Mouse (Mus musculus): Measurements from ENCODE around the gene Usp13.

Usp13 gene

GRCm38 (mm10) chr3:32817357-32818326 is at the start of gene Usp13:
Usp13 (plus strand) TSS chr3:32817546.
- DNase-seq = peak; percentile 82 to 87

- DNase-seq = no peak
Observed at GRCm38 (mm10) chr3:32770781-32771180, 46.6 kb upstream of the Usp13 start.

- no peak for DNase-seq
Observed at GRCm38 (mm10) chr3:32817001-32817356, 367 bp upstream of the Usp13 start.

GRCm38 (mm10) chr3:32818327-32818900 is 1.1 kb downstream of the Usp13 start:
- peak; percentile 6 to 22 for DNase-seq

- DNase-seq = peak; percentile 2 to 13
Observed at GRCm38 (mm10) chr3:32822620-32823019, 5.3 kb downstream of the Usp13 start.

GRCm38 (mm10) chr3:32824923-32825322 is 7.6 kb downstream of the Usp13 start:
- DNase-seq = no peak

GRCm38 (mm10) chr3:32825964-32826479 is 8.7 kb downstream of the Usp13 start:
- no peak for DNase-seq

- DNase-seq = no peak
Observed at GRCm38 (mm10) chr3:32826701-32827100, 9.4 kb downstream of the Usp13 start.

GRCm38 (mm10) chr3:32833871-32834270 is 16.5 kb downstream of the Usp13 start:
- DNase-seq = no peak

- no peak for DNase-seq
Observed at GRCm38 (mm10) chr3:32837847-32838246, 20.5 kb downstream of the Usp13 start.

GRCm38 (mm10) chr3:32856362-32857107 is 39.2 kb downstream of the Usp13 start:
- no peak for DNase-seq

GRCm38 (mm10) chr3:32871081-32871480 is 53.7 kb downstream of the Usp13 start:
- no peak for DNase-seq

GRCm38 (mm10) chr3:32886386-32886785 is 69.0 kb downstream of the Usp13 start:
- no peak for DNase-seq

GRCm38 (mm10) chr3:32888886-32889285 is 71.5 kb downstream of the Usp13 start:
- DNase-seq = no peak

- DNase-seq = no peak
Observed at GRCm38 (mm10) chr3:32890174-32890573, 72.8 kb downstream of the Usp13 start.

- DNase-seq = no peak
Observed at GRCm38 (mm10) chr3:32903462-32903861, 86.1 kb downstream of the Usp13 start.

GRCm38 (mm10) chr3:32904599-32904998 is 87.3 kb downstream of the Usp13 start:
- no peak for DNase-seq

GRCm38 (mm10) chr3:32905850-32906779 is 88.8 kb downstream of the Usp13 start:
- peak in 1 of 2 experiments; percentile 5 for DNase-seq

GRCm38 (mm10) chr3:32908400-32908799 is 91.1 kb downstream of the Usp13 start:
- no peak for DNase-seq

- peak; percentile 16 to 26 for DNase-seq
Observed at GRCm38 (mm10) chr3:32910071-32910551, 92.8 kb downstream of the Usp13 start.

- DNase-seq = no peak
Observed at GRCm38 (mm10) chr3:32924168-32924567, 106.8 kb downstream of the Usp13 start.
